Mouse (Mus musculus) urinary bladder, postnatal 14 days (tissue): ENCODE results near the gene Setd3.

ENCODE experiments used
- DNase-seq: peaks from one replicate; pipeline ENCODE4 v3.0.0; 2021; ENCODE audit warnings: low spot score

Setd3 gene

DNA sequence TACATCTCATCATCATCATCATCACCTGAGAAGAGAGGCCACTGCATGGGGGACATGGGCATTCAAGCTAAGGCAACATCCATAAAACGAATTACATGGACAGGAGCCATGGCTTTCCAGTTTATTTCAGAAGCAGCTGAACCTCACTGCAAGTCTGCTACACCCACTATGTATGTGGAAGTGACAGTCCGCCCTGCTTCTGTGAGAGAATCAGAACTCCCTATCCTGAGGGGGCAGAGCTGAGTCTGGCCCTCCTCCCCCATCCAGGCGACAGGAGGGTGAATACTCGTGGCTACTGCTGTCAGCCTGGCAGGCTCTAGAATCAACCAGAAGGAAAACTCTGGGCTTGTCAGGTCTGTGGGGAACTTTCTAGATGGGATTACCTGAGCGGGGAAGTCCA lies 106.2 kb downstream of the Setd3 start:
- DNase-seq = no peak

DNA sequence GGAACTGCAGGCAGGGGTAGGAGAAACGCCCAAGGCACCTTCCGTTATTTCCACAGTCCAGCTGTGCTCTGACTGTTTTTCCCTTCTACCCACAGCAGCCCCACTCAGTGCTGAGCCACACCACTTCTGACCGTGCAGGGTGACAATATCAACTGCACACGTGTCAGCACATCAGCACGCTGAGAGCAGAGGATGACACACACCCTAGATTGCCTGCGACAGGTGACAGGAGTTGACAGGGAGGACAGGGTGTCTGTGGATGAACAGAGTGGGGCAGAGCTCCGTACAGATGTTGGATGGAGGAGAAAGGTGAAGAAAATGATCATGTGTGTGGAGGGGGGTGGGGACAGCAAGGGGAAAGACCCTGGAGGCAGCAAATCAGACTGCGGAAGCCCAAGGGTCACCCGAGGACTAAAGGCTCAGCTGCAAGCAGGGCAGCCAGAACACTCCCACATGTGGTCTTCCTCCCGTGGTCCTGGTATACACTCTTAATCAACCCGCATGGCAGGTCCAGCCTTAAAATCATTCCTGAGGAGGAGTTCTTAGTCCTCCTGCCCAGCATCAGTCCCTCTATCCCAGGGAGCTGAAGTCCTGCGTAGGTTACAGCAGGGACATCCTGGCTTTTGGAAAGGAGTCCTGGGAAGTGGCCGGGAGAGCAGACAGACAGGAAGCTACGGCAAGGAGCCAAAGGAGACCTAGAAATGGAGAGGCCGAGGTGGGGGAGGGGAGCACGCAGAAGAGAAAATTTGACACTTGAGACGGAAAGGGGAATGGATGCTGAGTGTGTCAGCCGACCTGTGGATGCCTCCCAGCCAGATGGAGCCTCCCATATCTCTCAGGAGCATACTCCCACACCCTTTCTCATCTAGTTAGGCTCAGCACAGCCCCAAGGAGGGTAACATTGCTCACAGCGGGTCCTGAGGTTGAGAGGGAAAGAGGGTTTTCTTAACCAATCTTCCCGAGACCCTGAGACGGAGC lies 108.1 kb downstream of the Setd3 start:
- DNase-seq = no peak

DNA sequence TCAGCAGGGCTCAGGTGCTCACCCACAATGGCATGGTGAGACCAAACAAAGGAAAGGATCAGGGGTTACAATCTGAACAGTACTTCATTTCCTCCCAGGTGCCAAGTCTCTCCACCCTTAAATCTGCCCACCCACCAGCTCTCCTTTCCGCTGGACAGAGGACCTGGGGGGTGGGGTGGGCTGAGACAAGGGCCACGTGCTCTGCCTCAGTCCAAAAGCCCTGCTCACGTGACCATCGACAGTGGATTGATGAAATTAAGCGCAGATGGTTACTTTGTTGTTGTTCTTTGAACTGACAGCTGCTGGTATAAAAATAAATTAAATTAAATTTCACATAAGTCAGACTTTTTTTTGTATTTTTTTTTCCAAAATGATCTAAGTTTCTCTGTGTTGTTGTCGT lies 109.6 kb downstream of the Setd3 start:
- no peak for DNase-seq

DNA sequence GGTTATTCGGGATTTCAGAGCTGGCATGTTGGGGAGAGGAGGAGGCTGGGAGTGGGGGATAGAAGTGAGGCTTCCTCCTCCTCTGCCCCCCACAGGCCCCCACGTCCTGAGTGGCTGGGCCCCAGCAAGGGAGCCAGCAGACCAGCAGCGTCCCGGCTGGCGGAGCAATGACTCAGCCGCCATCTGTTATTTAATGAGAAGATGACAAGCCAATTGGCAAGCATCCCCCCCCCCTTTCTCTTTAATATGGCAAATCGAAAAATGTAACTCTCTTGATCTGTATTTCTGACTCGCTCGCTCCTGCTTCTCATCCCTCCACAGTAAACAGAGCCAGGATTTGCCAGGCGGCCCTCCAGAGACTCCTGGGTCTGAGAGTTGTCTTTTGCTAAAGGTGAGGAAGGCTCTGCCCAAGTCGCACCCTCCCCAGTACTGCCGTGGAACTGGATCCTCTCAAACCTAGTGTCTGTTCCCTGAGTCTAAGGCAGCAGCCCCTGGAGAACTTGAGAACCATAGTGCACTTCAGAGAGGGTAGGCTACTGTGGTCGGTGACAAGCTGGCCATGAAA lies 111.2 kb downstream of the Setd3 start:
- DNase-seq = no peak

DNA sequence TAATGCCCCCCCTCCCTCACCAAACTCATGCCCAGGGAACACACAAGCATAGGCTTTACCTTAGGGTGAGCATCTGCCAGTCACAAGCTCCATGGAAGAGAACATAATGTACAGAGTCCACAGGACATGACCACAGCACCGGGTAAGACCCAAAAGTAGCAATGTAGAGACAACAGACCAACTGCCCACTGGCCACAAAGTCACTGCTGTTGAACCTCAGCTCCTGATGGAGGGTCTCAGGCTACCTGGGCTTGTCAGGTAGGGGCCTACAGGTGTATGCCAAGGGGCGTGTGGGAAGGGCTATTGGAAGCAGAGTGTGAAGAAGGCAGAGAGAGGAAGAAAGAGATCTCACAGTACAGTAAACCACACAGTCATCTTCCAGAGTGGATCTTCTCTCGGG lies 111.9 kb downstream of the Setd3 start:
- DNase-seq = no peak

DNA sequence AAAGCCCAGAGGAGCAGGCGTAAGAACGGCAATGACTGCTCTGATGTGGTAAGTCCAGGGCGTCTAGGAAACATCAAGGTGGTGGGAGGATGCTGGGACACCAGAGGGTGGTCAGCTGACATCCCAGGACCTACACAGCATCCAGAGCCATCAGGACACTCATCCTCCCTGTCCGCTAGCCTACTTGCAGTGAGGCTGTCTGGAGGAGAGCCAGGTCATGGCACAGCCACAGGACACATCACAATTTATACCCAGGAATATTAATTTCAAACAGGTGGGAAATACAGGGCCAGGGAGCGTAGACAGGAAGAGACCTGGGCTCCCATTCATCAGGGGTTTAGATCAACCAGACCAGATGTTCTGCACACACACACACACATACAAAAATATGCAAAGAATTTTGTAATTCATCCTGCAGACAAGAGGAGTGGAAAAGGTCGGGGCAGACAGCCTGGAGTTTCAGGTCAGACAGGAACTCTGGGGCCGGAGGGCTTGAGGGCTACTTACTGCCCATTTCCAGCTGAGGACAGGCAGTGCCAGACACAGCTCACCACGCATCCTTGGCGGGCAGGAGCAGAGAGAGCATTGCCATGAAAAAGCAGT lies 114.6 kb downstream of the Setd3 start:
- DNase-seq = no peak

DNA sequence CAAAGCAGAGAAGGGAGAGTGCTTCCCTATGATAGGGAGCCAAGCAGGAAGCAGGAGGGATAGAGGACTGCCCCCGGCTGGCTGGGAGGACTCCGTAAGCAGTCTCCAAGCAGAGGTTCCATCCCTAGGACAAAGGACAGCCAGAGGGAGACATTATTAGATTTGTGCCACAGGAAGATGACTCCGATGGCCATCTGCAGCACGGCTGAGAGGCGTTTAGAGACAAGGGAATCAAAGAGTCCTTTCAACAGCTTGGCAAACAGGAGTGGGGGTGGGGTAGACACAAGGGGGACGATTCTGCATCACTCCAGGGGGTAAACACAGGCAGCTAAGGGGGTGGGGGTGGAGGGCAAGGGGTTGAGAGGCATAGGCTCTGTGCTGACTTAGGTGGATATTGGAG lies 115.1 kb downstream of the Setd3 start:
- DNase-seq = no peak

DNA sequence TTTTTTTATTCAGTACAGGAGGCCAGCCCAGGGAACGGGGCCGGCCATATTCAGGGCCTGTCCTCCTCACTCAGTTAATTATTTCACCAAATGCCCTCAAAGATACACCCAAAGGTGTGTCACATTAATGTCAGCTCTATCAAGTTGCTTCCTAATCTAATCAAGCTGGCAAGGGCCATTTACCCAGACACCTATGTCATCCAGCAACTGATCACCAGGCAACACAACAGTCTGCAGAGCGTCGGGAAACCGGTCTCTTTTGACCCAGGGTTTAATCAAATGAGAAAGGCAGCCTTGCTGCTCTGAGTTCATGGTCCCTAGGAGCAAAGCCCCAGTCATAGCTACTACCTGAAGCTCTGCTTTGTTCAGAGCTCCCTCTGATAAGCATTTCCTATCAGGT lies 117.0 kb downstream of the Setd3 start:
- no peak for DNase-seq

DNA sequence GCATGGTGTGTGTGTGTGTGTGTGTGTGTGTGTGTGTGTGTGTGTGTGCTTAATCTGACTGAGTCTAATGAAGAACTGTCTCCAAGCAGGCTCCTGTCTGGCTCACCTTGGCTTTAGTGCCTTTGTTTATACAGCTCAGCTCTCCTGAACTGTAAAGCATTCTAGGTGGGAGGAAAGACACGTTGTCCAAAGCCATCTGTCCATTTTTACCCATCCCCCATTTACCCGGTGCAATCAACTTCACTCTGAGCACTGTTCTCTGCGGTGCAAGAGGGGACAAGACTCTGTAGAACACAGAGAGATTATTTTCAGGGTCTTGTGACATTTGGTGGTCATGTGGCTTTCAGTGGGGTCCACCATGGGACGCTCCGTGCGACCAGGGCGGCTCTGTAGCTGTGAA lies 117.5 kb downstream of the Setd3 start:
- no peak for DNase-seq
